Mouse (Mus musculus) urinary bladder, postnatal 10 days (tissue): ENCODE results near the gene Gpnmb.

Experiments
- DNase-seq: peaks from one replicate; pipeline ENCODE4 v3.0.0; 2022; ENCODE audit warnings: low spot score

Gpnmb gene

GRCm38 (mm10) chr6:49036275-49037267 lies at the start of gene Gpnmb:
Gpnmb (plus strand) TSS chr6:49036546.
- no peak for DNase-seq

- no peak for DNase-seq
These were observed 46.4 kb upstream of the Gpnmb start for GRCm38 (mm10) chr6:48989971-48990370.

- DNase-seq: no peak
These were observed 44.4 kb upstream of the Gpnmb start for GRCm38 (mm10) chr6:48991991-48992390.

GRCm38 (mm10) chr6:48998186-48998585 lies 38.2 kb upstream of the Gpnmb start:
- no peak for DNase-seq

- DNase-seq: no peak
These were observed 37.5 kb upstream of the Gpnmb start for GRCm38 (mm10) chr6:48998796-48999195.

GRCm38 (mm10) chr6:49003381-49003780 lies 33.0 kb upstream of the Gpnmb start:
- DNase-seq: no peak

GRCm38 (mm10) chr6:49007981-49008380 lies 28.4 kb upstream of the Gpnmb start:
- DNase-seq: no peak

GRCm38 (mm10) chr6:49008420-49009160 lies 27.8 kb upstream of the Gpnmb start:
- no peak for DNase-seq

- no peak for DNase-seq
These were observed 27.2 kb upstream of the Gpnmb start for GRCm38 (mm10) chr6:49009161-49009555.

GRCm38 (mm10) chr6:49009665-49010064 lies 26.7 kb upstream of the Gpnmb start:
- no peak for DNase-seq

- DNase-seq: no peak
These were observed 25.2 kb upstream of the Gpnmb start for GRCm38 (mm10) chr6:49011191-49011590.

GRCm38 (mm10) chr6:49013023-49013422 lies 23.3 kb upstream of the Gpnmb start:
- no peak for DNase-seq

- DNase-seq: no peak
These were observed 22.9 kb upstream of the Gpnmb start for GRCm38 (mm10) chr6:49013458-49013857.

GRCm38 (mm10) chr6:49017150-49017549 lies 19.2 kb upstream of the Gpnmb start:
- DNase-seq: no peak

GRCm38 (mm10) chr6:49019341-49019740 lies 17.0 kb upstream of the Gpnmb start:
- no peak for DNase-seq

- DNase-seq: no peak
These were observed 15.0 kb upstream of the Gpnmb start for GRCm38 (mm10) chr6:49021141-49022012.

- DNase-seq: no peak
These were observed 14.0 kb upstream of the Gpnmb start for GRCm38 (mm10) chr6:49022384-49022783.

- no peak for DNase-seq
These were observed 13.0 kb upstream of the Gpnmb start for GRCm38 (mm10) chr6:49023315-49023714.

- DNase-seq: no peak
These were observed 11.1 kb upstream of the Gpnmb start for GRCm38 (mm10) chr6:49025290-49025689.

GRCm38 (mm10) chr6:49026496-49026895 lies 9.8 kb upstream of the Gpnmb start:
- DNase-seq: no peak

GRCm38 (mm10) chr6:49028019-49028418 lies 8.3 kb upstream of the Gpnmb start:
- DNase-seq: no peak

- no peak for DNase-seq
These were observed 7.6 kb upstream of the Gpnmb start for GRCm38 (mm10) chr6:49028708-49029107.
